Mouse (Mus musculus) embryonic facial prominence, embryonic 11.5 days (tissue): ENCODE data around the gene Nle1. TPM values are rescaled to one million over a fixed set of nuclear protein-coding genes. Genes with fewer than 3 reads are reported as not detected.

Experiments
- ATAC-seq: fragments of 200-750 bp; cut with Nextera tagmentation; replicated peaks from 2 replicates; pipeline ENCODE4 v1.8.0; 2017; ENCODE audit warnings: low read depth; ENCODE audit not compliant: insufficient number of reproducible peaks, low FRiP score, low TSS enrichment
- DNase-seq: peaks from one replicate; pipeline ENCODE4 v3.0.0-alpha.2; 2015; ENCODE audit warnings: low spot score
- H3K27ac ChIP-seq: fragments of 300-500 bp; sonication (generic); replicated peaks from 2 replicates; pipeline ENCODE4 v1.5.1; 2014; ENCODE audit warnings: mild to moderate bottlenecking, low read depth, low read length, control low read depth
- H3K27me3 ChIP-seq: fragments of 300-500 bp; sonication (generic); 2 replicates; pipeline ENCODE4 v1.6.1; 2014; ENCODE audit warnings: mild to moderate bottlenecking, low read length, moderate library complexity, mixed read lengths; ENCODE audit not compliant: control insufficient read depth, insufficient read depth
- H3K36me3 ChIP-seq: fragments of 300-500 bp; sonication (generic); replicated peaks from 2 replicates; pipeline ENCODE4 v1.6.1; 2014; ENCODE audit warnings: low read depth, mild to moderate bottlenecking, low read length, moderate library complexity, mixed read lengths; ENCODE audit not compliant: control insufficient read depth, insufficient read depth
- H3K4me1 ChIP-seq: fragments of 300-500 bp; sonication (generic); 2 replicates; pipeline ENCODE4 v1.6.1; 2014; ENCODE audit warnings: low read length, mixed read lengths; ENCODE audit not compliant: control insufficient read depth, insufficient read depth
- H3K4me2 ChIP-seq: fragments of 300-500 bp; sonication (generic); 2 replicates; pipeline ENCODE4 v1.6.1; 2014; ENCODE audit warnings: low read depth, mild to moderate bottlenecking, control low read depth, low read length, moderate library complexity
- H3K4me3 ChIP-seq: fragments of 300-500 bp; sonication (generic); 2 replicates; pipeline ENCODE4 v1.5.1; 2014; ENCODE audit warnings: low read depth, low read length, control low read depth
- H3K9ac ChIP-seq: fragments of 300-500 bp; sonication (generic); replicated peaks from 2 replicates; pipeline ENCODE4 v1.6.1; 2014; ENCODE audit warnings: mild to moderate bottlenecking, control low read depth, low read length
- H3K9me3 ChIP-seq: fragments of 300-500 bp; sonication (generic); replicated peaks from 2 replicates; pipeline ENCODE4 v1.6.1; 2016; ENCODE audit warnings: mild to moderate bottlenecking, low read length, inconsistent platforms, mixed read lengths; ENCODE audit not compliant: control insufficient read depth
- WGBS: fragments of 180-500 bp; shearing (Covaris S2); extraction: QIAGEN DNeasy Blood & Tissue Kit; methylation state at CpG from one replicate; pipeline ENCODE4 v1.1.7; 2014; 5-methylcytosine and 5-hydroxymethylcytosine counted together
- polyA plus RNA-seq: library from polyadenylated mRNA; unstranded; fragments of >200 nt; fragmentation: Nextera tagmentation; extraction: Ambion mirVana; gene quantifications from 2 replicates; pipeline ENCODE4 v1.2.1, GENCODE M21; 2014

The Nle1 gene
- polyA plus RNA-seq, 1 experiment from 2014 or later = 23.2 TPM

DNA sequence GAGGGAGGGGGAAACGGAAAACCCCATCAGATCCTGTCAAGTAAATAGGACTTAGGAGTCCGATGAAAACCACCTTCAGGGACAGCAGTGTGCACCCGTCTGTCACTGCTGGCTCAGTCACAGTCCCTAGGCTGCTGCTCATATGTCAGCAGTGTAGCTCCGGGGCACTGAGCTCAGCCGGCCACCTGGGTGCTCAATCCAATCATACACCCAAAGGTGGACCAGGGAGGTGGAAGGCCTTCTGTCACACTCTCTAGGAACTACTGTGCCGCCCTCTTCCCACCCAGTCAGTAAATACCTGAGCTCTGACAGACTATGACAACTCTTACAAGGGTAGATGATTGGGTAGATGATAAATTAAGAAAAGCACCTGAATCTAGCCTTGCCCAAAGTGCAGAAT lies 47.5 kb downstream of the Nle1 start:
- no peaks in the 10 kb centered on the region for H3K36me3 ChIP-seq
- no peaks in the 10 kb centered on the region for H3K9me3 ChIP-seq
- no peak for DNase-seq
- no peak overlapping the region for H3K4me3 ChIP-seq
- no peaks in the 10 kb centered on the region for H3K4me1 ChIP-seq
- 84% methylated on average over 6 of the region's 6 CpGs for WGBS
- no peak overlapping the region for H3K4me2 ChIP-seq
- H3K27ac ChIP-seq = no peak overlapping the region
- ATAC-seq = no peak
- H3K9ac ChIP-seq = no peak overlapping the region
- H3K27me3 ChIP-seq = no peaks in the 10 kb centered on the region

GRCm38 (mm10) chr11:82857307-82857848 lies 50.8 kb downstream of the Nle1 start:
- Histone ChIP-seq H3K4me2 (no peak overlapping the region), H3K27me3 (no peaks in the 10 kb centered on the region), H3K27ac (no peak overlapping the region), H3K9me3 (no peaks in the 10 kb centered on the region), H3K36me3 (no peaks in the 10 kb centered on the region), H3K4me1 (no peaks in the 10 kb centered on the region), H3K9ac (no peak overlapping the region), H3K4me3 (no peak overlapping the region)
- ATAC-seq = no peak
- WGBS = 81% methylated on average over 13 of the region's 13 CpGs
- no peak for DNase-seq

DNA sequence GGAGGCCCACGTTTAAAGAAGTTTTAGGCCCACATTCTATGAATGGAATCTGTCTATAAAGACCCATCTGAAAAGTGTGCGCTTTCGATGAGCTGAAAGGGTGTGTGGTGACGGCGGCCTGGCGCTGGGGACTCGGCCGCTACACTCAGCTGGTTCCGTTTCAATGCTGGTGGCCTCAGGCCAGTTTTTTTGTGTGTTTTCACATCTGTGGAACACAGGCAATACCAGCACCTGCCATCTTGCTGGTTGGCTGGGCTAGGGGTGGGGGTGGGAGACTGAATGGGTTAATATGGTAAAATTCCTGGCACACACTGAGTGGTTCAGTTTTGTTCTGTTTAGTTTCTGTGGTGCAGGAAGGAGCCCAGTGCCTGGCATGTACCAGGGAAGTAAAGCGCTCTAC lies 52.2 kb downstream of the Nle1 start:
- DNase-seq = no peak

GRCm38 (mm10) chr11:82855327-82855973 lies 52.8 kb downstream of the Nle1 start:
- Histone ChIP-seq H3K9me3 (no peaks in the 10 kb centered on the region), H3K4me1 (no peaks in the 10 kb centered on the region), H3K9ac (no peak overlapping the region), H3K27ac (no peak overlapping the region), H3K36me3 (no peaks in the 10 kb centered on the region), H3K4me2 (no peak overlapping the region), H3K4me3 (no peak overlapping the region), H3K27me3 (no peaks in the 10 kb centered on the region)
- ATAC-seq = no peak
- DNase-seq = no peak
- WGBS = 86% methylated on average over 9 of the region's 9 CpGs

More for the DNA sequence above, 52.2 kb downstream of the Nle1 start:
- H3K9me3 ChIP-seq = no peaks in the 10 kb centered on the region
- no peaks in the 10 kb centered on the region for H3K36me3 ChIP-seq
- H3K4me2 ChIP-seq = no peak overlapping the region
- no peaks in the 10 kb centered on the region for H3K27me3 ChIP-seq
- H3K27ac ChIP-seq = no peak overlapping the region
- WGBS = 76% methylated on average over 10 of the region's 10 CpGs
- no peak overlapping the region for H3K4me3 ChIP-seq
- H3K9ac ChIP-seq = no peak overlapping the region
- no peaks in the 10 kb centered on the region for H3K4me1 ChIP-seq
- ATAC-seq = no peak

DNA sequence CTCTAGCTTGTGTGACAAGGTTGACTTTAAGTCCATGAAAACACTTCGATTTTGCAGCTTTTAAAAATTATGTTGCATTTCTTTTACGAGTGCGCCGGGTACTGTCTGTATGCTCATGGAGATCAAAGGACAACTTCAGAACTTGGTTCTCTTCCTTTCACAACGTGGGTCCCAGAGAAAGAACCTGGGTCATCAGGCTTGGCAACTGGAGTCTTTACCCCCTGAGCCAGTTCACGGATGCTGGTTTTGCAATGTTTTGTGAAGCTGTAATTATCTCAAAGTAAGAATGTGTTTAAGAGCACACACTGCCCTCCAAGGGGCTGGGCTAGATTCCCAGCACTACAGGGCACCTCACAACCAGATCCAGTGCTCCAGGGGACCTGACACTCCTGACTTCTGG lies 54.1 kb downstream of the Nle1 start:
- Histone ChIP-seq H3K9ac (no peak overlapping the region), H3K4me2 (no peak overlapping the region), H3K9me3 (no peaks in the 10 kb centered on the region), H3K27ac (no peak overlapping the region), H3K36me3 (no peaks in the 10 kb centered on the region), H3K4me1 (no peaks in the 10 kb centered on the region), H3K27me3 (no peaks in the 10 kb centered on the region), H3K4me3 (no peak overlapping the region)
- ATAC-seq (no peak), DNase-seq (no peak)
- 81% methylated on average over 6 of the region's 6 CpGs for WGBS

DNA sequence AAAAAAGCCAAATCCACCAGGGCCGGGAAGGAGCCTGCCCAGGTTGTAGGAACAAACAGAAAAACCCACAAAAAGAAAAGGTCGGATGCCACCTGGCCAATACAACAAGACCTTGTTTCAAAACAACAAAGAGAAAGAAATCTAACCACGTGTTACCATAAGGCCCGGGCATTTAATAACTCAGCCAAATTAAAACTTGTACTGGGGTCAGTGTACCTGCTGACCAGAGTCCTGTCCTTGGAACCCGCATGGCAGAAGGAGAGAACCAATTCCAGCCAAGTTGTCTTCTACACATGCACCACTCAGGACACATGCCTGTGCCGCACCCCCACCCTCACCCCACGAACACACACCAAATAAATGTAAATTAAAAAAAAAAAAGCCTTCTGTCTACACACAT lies 55.3 kb downstream of the Nle1 start:
- DNase-seq (no peak), ATAC-seq (no peak)
- H3K27ac ChIP-seq = no peak overlapping the region
- H3K27me3 ChIP-seq = no peaks in the 10 kb centered on the region
- no peaks in the 10 kb centered on the region for H3K36me3 ChIP-seq
- no peaks in the 10 kb centered on the region for H3K4me1 ChIP-seq
- no peaks in the 10 kb centered on the region for H3K9me3 ChIP-seq
- H3K9ac ChIP-seq = no peak overlapping the region
- H3K4me3 ChIP-seq = no peak overlapping the region
- 88% methylated on average over 7 of the region's 7 CpGs for WGBS
- no peak overlapping the region for H3K4me2 ChIP-seq

- Histone ChIP-seq H3K9me3 (no peaks in the 10 kb centered on the region), H3K4me1 (no peaks in the 10 kb centered on the region), H3K27ac (no peak overlapping the region), H3K4me3 (no peak overlapping the region), H3K27me3 (no peaks in the 10 kb centered on the region), H3K9ac (no peak overlapping the region), H3K4me2 (no peak overlapping the region), H3K36me3 (no peaks in the 10 kb centered on the region)
- ATAC-seq (no peak), DNase-seq (no peak)
- 82% methylated on average over 10 of the region's 10 CpGs for WGBS
These were observed 55.7 kb downstream of the Nle1 start for GRCm38 (mm10) chr11:82852540-82852939.

DNA sequence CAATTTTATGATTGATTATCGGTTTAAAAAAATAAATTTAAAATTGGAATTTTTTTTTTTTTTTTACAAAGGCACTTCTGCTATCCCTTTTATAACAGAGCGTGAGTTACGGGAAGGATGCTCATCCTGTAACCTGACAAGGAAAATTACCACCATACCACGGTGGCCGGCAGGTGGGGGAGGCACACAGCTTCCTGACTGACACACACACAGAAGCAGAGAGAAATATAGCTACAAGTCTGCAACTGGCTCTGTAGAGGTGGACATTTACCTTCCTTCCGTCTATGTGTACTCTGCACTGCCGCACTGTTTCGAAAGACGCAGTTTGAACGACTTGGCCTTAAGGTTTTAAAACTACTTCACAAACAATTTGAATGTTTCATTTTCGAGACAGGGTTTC lies 56.1 kb downstream of the Nle1 start:
- Histone ChIP-seq H3K4me2 (no peak overlapping the region), H3K27me3 (no peaks in the 10 kb centered on the region), H3K4me1 (no peaks in the 10 kb centered on the region), H3K9ac (no peak overlapping the region), H3K9me3 (no peaks in the 10 kb centered on the region), H3K4me3 (no peak overlapping the region), H3K36me3 (no peaks in the 10 kb centered on the region), H3K27ac (no peak overlapping the region)
- DNase-seq (no peak), ATAC-seq (no peak)
- WGBS = 85% methylated on average over 11 of the region's 11 CpGs
